Mouse (Mus musculus): ENCODE results near the gene Greb1. TPM values are rescaled to one million over a fixed set of nuclear protein-coding genes. Genes with fewer than 3 reads are reported as not detected.

Greb1 gene
- polyA plus RNA-seq, 1 experiment from 2014 or later, result 31.0 TPM

DNA sequence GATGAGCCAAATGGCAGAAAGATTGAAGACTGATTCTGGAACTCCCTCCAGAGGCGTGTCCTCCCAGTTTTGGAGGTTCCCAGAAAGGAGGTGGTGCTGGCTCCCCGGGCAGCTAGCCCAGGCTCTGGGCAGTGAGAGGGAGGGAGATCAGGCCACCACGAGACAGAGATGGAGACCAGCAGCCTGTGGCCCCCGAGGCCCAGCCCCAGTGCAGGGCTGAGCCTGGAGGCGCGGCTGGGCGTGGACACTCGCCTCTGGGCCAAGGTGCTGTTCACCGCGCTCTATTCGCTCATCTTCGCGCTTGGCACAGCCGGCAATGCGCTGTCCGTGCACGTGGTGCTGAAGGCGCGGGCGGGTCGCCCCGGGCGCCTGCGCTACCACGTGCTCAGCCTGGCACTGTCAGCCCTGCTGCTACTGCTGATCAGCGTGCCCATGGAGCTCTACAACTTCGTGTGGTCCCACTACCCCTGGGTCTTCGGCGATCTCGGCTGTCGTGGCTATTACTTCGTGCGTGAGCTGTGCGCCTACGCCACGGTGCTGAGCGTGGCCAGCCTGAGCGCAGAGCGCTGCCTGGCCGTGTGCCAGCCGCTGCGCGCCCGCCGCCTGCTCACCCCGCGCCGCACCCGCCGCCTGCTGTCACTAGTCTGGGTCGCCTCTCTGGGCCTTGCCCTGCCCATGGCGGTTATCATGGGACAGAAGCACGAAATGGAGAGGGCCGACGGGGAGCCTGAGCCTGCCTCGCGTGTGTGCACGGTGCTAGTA lies 147.2 kb downstream of the Greb1 start, which contains the start of gene Ntsr2:
Ntsr2 (plus strand) TSS at position 51 of the 762 bp plus-strand sequence.
- Histone ChIP-seq H3K27ac (replicated peaks) (no peak within 1 kb of the TSS), H3K4me1 (peaks cover 9% of the 10 kb centered on the region), H3K4me3 (peak within 1 kb of the TSS; percentile 36; the same call in 1 of the 2 replicates), H3K27me3 (ENCODE audit: low read depth, poor library complexity, severe bottlenecking) (peaks cover 50% of the 10 kb centered on the region), H3K36me3 (no peaks in the 10 kb centered on the region), H3K9me3 (replicated peaks) (no peaks in the 10 kb centered on the region)
- 8% methylated on average over 58 of the region's 58 CpGs for WGBS
- DNase-seq (ENCODE audit: low spot score), result peak; percentile 53

DNA sequence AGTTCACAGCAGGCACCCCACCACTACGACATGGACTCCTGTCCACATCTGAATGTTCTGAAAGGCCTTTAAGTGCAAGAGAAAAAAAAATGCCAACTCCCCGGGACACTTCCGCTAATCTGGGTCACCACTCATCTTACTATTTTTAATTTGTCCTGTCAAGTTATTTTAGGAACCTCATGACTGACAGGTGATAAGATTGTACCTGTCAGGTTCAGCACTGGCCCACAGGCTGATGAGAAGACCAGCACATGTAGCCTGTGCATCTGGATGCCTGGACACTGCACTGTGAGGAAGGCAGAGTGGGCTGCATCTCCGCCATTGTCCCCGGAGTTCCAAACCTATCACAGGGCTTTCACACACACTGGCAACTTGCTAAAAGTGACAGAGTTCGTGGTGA lies 150.9 kb downstream of the Greb1 start:
- 90% methylated on average over 6 of the region's 6 CpGs for WGBS
- Histone ChIP-seq H3K9me3 (replicated peaks) (no peaks in the 10 kb centered on the region), H3K36me3 (no peaks in the 10 kb centered on the region), H3K27ac (replicated peaks) (no peak overlapping the region), H3K4me1 (peaks cover 16% of the 10 kb centered on the region), H3K4me3 (no peak overlapping the region), H3K27me3 (ENCODE audit: low read depth, poor library complexity, severe bottlenecking) (peaks cover 40% of the 10 kb centered on the region)
- DNase-seq (ENCODE audit: low spot score), result no peak

DNA sequence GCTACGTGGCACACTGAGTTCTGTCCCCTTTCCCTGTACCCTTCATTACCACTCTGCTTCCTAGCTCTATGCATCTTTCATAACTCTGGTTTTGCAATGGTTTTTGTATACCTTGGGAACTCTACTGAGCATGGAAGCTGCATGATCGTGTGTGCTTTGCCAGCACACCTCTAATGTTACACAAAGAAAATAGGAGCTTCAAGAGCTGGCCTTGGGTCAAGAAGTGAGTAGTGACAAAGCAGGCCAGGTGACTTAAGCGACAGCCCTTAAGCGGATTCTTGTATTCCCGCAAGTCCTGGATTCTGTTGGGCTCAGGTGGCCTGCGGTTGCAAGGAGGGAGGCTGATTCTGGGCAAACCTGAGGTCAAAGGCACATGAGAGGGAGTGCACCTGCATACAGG lies 152.4 kb downstream of the Greb1 start:
- H3K27ac ChIP-seq (replicated peaks), result no peak overlapping the region
- peaks cover 22% of the 10 kb centered on the region for H3K4me1 ChIP-seq
- no peaks in the 10 kb centered on the region for H3K36me3 ChIP-seq
- no peak for DNase-seq (ENCODE audit: low spot score)
- H3K27me3 ChIP-seq (ENCODE audit: low read depth, poor library complexity, severe bottlenecking), result peaks cover 24% of the 10 kb centered on the region
- no peaks in the 10 kb centered on the region for H3K9me3 ChIP-seq (replicated peaks)
- no peak overlapping the region for H3K4me3 ChIP-seq
- 87% methylated on average over 6 of the region's 6 CpGs for WGBS

DNA sequence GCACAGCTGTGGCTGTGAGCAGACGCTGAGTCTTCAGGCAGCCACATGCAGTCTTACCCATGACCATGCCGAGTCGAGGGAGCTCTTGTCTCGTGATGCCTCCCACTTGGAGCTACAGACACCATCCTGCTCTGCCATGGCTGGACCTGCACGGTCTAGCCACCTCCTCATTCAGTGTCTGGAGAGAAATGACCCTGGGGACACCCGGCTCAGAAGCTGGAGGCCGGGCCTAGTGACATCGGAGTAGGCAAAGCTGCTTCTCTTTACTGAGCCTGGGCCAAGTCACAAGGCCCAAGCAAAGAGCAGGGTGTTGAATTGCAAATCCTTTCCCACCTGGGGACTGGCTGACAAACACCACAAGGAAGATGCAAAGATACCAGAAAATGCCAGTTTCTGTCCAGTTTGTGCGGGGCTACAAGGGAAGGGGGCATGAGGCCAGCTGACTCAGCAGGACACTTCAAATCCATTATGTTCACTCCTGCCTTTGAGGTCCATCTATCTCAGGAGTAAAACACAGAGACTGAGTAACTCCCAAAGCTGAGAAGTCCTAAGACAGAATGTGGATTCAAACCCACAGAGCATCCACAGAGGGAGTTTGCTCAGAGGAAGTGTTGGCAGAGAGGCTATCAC lies 153.8 kb downstream of the Greb1 start:
- no peak overlapping the region for H3K4me3 ChIP-seq
- WGBS, result 49% methylated on average over 9 of the region's 9 CpGs
- peaks cover 20% of the 10 kb centered on the region for H3K4me1 ChIP-seq
- H3K9me3 ChIP-seq (replicated peaks), result no peaks in the 10 kb centered on the region
- no peak for DNase-seq (ENCODE audit: low spot score)
- H3K27me3 ChIP-seq (ENCODE audit: low read depth, poor library complexity, severe bottlenecking), result peaks cover 11% of the 10 kb centered on the region; the same call in 1 of the 2 replicates
- no peak overlapping the region for H3K27ac ChIP-seq (replicated peaks)
- no peaks in the 10 kb centered on the region for H3K36me3 ChIP-seq

DNA sequence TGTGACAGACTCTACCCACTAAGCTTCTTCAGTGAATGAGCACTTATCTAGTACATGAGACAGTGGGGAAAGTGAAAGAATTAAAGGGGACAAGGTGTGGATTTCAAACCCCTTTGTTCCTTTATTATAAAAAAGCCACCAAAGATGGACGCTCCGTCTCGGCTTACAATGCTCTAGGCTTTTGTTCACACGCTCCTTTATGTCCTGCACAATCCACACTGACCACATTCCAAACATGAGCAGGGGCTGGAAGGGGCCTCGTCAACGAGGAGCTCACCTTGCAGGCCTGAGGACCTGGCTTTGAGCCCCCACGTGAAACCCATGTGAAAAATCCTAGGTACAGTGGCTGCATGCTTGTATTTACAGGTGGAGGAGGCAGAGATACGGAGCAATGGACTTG lies 156.0 kb downstream of the Greb1 start:
- WGBS, result 51% methylated on average over 8 of the region's 8 CpGs
- peak overlapping the region; percentile 77 for H3K27ac ChIP-seq (replicated peaks)

DNA sequence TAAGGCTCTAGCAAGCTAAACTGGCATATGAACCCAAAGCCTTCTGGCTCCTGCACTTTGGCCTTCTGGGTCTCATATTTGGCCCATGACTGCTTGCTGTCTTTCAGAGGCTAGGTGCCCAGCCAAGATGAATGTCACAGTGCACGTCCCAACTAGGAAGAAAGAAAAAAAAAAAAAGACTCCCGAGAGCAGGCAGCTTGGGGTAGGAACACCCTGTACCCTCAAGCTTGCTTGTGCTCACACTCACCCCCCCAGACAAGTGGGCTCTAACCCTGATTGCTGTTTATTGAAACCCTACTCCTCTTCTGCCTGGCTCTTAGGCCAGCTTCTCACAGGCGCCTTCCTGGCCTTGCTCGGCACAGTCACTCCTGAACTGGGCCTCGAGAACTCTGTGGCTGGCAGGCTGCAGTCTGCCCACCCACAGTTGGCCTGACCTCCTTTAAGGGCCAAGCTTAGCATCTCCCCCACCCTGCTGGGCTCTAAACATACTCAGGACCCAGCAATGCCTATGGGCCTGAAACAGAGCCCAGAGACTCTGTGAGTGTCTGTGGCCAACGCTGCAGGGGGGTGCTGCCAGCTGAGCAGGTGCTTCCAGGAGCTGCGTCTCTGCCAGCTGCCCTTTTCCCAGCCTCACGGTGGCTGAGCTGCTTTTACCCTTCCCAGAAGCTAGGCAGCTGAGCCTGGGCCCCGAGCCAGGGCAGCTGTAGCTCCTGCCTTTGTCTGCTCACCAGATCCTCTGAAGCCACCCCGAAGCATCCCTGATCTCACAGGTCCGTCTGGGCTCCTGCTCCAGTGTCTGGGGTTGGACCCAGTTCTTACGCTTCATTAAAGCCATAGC lies 157.0 kb downstream of the Greb1 start:
- Histone ChIP-seq H3K9me3 (replicated peaks) (no peaks in the 10 kb centered on the region), H3K4me3 (no peak overlapping the region), H3K27ac (replicated peaks) (peak overlapping the region; percentile 77), H3K27me3 (ENCODE audit: low read depth, poor library complexity, severe bottlenecking) (no peaks in the 10 kb centered on the region), H3K36me3 (no peaks in the 10 kb centered on the region), H3K4me1 (peaks cover 20% of the 10 kb centered on the region)
- no peak for DNase-seq (ENCODE audit: low spot score)
- WGBS, result 57% methylated on average over 12 of the region's 12 CpGs

More for the DNA sequence above, 156.0 kb downstream of the Greb1 start:
- H3K4me3 ChIP-seq, result no peak overlapping the region
- no peaks in the 10 kb centered on the region for H3K9me3 ChIP-seq (replicated peaks)
- no peak for DNase-seq (ENCODE audit: low spot score)
- no peaks in the 10 kb centered on the region for H3K27me3 ChIP-seq (ENCODE audit: low read depth, poor library complexity, severe bottlenecking)
- H3K36me3 ChIP-seq, result no peaks in the 10 kb centered on the region
- peaks cover 20% of the 10 kb centered on the region for H3K4me1 ChIP-seq

DNA sequence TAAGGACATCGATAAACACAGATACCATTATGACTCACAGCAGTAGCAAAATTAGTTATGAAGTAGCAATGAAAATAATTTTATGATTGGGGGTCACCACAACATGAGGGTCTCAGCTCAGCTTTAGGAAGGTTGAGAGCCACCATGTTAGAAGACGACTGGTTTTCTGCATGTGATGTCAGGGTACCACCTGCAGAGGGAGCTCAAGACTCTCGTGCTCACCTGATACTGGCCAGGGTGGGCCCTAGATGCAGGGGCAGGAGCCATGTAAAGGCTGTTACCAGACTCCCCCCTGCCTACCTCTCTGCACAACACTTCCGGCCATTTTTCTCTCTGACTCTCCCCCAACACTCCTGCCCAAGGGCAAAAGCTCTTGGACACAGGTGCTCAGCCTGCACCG lies 158.7 kb downstream of the Greb1 start:
- no peaks in the 10 kb centered on the region for H3K27me3 ChIP-seq (ENCODE audit: low read depth, poor library complexity, severe bottlenecking)
- no peak overlapping the region for H3K27ac ChIP-seq (replicated peaks)
- H3K4me1 ChIP-seq, result peaks cover 20% of the 10 kb centered on the region
- 64% methylated on average over 5 of the region's 5 CpGs for WGBS
- H3K36me3 ChIP-seq, result no peaks in the 10 kb centered on the region
- H3K9me3 ChIP-seq (replicated peaks), result no peaks in the 10 kb centered on the region
- DNase-seq (ENCODE audit: low spot score), result no peak
- no peak overlapping the region for H3K4me3 ChIP-seq

DNA sequence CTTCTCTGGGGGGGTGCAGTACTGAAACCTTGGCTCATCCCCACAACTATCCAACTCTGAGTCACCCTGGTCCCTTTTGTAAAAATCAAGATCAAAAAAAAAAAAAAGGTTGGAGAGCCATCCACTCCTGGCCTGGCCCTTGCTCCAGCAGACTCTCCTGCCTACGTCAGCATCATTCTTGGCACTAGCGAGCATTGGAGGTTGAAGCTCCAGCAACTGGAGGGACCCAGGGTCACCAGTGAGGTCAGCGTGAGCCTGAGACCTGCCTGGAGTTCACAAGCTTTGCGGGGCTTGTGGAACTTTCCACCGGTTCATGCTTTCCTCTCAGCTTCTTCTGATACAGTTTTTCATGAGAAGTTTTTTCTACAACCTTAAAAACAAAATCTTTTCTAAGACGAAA lies 160.6 kb downstream of the Greb1 start:
- 88% methylated on average over 6 of the region's 6 CpGs for WGBS
- Histone ChIP-seq H3K27ac (replicated peaks) (no peak overlapping the region), H3K9me3 (replicated peaks) (no peaks in the 10 kb centered on the region), H3K36me3 (no peaks in the 10 kb centered on the region), H3K4me1 (peaks cover 15% of the 10 kb centered on the region), H3K4me3 (no peak overlapping the region), H3K27me3 (ENCODE audit: low read depth, poor library complexity, severe bottlenecking) (no peaks in the 10 kb centered on the region)
- no peak for DNase-seq (ENCODE audit: low spot score)

DNA sequence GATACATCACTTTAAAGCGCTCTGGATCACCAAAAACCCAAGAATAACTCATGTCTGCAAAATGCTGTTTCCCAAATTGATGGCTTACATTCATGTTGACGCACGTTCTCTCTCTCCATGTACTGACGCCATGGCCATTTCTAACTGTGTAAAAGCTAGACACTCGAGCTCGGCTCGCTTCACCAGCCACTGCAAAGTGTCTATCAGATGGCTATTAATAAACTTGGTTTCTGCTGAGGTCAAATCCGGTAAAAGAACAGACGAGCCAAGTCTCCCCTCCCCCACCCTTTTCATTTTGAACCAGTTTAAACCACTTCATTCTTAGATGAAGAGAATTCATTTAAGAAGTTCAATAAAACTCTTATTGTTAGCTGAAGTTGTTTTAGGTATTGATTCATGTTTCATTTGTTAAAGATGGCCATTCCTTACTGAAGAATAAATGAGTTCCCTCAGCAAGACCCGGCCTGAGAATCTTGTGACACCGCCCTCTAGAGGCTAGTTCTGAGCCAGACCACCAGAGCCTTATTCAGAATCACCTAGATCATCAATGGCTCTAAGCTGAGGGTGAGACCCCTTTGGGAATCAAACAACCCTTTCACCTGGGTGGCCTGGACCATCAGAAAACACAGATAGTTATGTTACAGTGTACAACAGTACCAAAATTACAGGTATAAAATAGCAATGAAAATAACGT lies 161.5 kb downstream of the Greb1 start:
- 77% methylated on average over 12 of the region's 12 CpGs for WGBS
- H3K27me3 ChIP-seq (ENCODE audit: low read depth, poor library complexity, severe bottlenecking), result no peaks in the 10 kb centered on the region
- H3K4me3 ChIP-seq, result no peak overlapping the region
- H3K36me3 ChIP-seq, result no peaks in the 10 kb centered on the region
- H3K9me3 ChIP-seq (replicated peaks), result no peaks in the 10 kb centered on the region
- DNase-seq (ENCODE audit: low spot score), result no peak
- H3K27ac ChIP-seq (replicated peaks), result no peak overlapping the region
- peaks cover 7% of the 10 kb centered on the region for H3K4me1 ChIP-seq

DNA sequence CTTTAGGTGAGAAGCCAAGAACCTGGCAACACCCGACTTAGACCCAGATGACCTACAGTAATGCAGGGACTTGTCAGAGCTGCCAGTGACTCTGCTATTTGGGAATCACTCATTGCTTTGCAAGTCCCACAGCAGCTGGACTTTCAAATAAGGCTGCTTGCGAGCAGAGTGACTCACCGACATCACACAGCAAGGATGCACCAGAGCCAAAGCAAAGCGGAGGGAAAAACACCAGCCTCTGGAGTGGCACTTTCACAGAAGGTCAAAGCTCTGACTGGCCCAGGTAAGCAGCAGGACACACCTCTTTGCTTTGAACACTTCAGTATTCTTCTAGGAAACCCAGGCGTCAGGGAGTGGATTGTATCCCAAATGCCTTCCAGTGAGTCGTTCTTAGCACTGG lies 164.9 kb downstream of the Greb1 start:
- WGBS, result 78% methylated on average over 6 of the region's 6 CpGs
- H3K4me1 ChIP-seq, result no peaks in the 10 kb centered on the region

DNA sequence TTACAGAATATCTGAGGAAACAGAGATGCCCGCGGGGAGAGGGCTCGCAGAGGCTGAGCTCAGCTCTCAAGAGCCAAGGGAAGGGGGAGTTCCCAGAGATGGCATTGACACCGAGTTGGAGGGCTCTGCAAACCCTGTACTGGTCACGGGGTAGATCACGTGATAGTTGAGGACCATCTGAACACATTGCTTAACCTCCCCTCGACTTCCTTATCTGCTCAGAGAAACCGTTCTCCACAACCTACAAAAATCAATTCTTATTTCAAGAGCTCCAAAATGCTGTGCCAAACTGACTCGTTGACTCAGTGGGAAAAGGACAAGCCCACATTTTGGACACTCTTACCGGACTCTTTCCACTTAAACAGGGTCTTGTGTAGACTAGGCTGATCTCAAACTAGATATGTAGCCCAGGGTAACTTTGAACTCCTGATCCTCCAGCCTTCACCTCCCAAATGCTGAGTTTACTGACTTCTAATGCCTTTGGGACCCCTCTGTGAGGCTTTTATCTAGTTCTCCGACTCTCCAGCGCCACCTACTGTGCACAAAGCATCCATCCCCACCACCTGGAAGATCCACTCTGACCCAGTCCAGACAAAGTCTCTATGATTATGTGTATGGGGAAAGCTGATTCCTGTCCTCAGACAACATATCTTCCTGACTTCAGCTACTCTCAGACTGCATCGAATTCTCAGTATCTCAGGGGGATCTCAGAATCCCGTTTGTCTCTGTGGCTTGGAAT lies 166.4 kb downstream of the Greb1 start:
- Histone ChIP-seq H3K4me1 (no peaks in the 10 kb centered on the region), H3K9me3 (replicated peaks) (no peaks in the 10 kb centered on the region), H3K27ac (replicated peaks) (no peak overlapping the region), H3K27me3 (ENCODE audit: low read depth, poor library complexity, severe bottlenecking) (no peaks in the 10 kb centered on the region), H3K36me3 (no peaks in the 10 kb centered on the region), H3K4me3 (no peak overlapping the region)
- DNase-seq (ENCODE audit: low spot score), result peak; percentile 67
- 60% methylated on average over 14 of the region's 14 CpGs for WGBS

More for the DNA sequence above, 164.9 kb downstream of the Greb1 start:
- DNase-seq (ENCODE audit: low spot score), result no peak
- Histone ChIP-seq H3K27me3 (ENCODE audit: low read depth, poor library complexity, severe bottlenecking) (no peaks in the 10 kb centered on the region), H3K27ac (replicated peaks) (no peak overlapping the region), H3K4me3 (no peak overlapping the region), H3K9me3 (replicated peaks) (no peaks in the 10 kb centered on the region), H3K36me3 (no peaks in the 10 kb centered on the region)

DNA sequence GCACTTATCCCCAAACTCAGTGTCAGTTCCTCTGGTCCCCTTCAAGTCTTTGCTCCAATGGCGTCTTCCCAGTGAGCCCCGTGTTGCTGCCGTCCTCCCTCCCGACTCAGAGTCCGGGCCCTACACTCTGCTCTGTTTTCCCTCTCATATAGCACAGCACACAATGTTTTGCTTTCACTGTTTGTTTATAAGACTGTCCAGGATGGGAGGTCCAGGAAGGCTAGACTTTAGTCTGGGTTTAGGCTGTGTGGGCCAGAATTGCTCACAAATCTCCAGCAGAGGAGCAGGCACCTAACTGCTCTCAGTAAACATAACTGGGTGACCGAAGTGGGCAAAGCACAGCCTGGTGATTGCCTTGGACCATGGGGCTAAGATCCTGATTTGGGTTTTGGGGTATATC lies 167.5 kb downstream of the Greb1 start:
- WGBS, result 93% methylated on average over 6 of the region's 6 CpGs
- Histone ChIP-seq H3K4me1 (no peaks in the 10 kb centered on the region), H3K27ac (replicated peaks) (no peak overlapping the region), H3K27me3 (ENCODE audit: low read depth, poor library complexity, severe bottlenecking) (no peaks in the 10 kb centered on the region), H3K36me3 (no peaks in the 10 kb centered on the region), H3K9me3 (replicated peaks) (no peaks in the 10 kb centered on the region), H3K4me3 (no peak overlapping the region)
- DNase-seq (ENCODE audit: low spot score), result no peak

All from midbrain, embryonic 10.5 days (tissue).